Mouse (Mus musculus) G1E (cell line): ENCODE results near the gene Tasp1.

Experiments used
- CTCF ChIP-seq: IDR thresholded peaks from 2 replicates; pipeline ENCODE4 v1.5.1; 2012; ENCODE audit warnings: low read depth, low read length, inconsistent platforms, mixed read lengths
- TAL1 ChIP-seq: conservative IDR thresholded peaks from 2 replicates; pipeline ENCODE4 v1.6.1; 2012; ENCODE audit warnings: low read depth, low read length, inconsistent platforms, mixed read lengths

- TF ChIP-seq TAL1 (no peak), CTCF (no peak)
These were observed 182.4 kb downstream of the Tasp1 start for GRCm38 (mm10) chr2:139884264-139884637.
